Mouse (Mus musculus) B cell, adult 2 months (primary cell): ENCODE results near the gene Klhl21.

Experiments
- DNase-seq, 2 experiments: peaks; one replicate each; pipeline ENCODE4 v3.0.0; 2022

The Klhl21 gene

DNA sequence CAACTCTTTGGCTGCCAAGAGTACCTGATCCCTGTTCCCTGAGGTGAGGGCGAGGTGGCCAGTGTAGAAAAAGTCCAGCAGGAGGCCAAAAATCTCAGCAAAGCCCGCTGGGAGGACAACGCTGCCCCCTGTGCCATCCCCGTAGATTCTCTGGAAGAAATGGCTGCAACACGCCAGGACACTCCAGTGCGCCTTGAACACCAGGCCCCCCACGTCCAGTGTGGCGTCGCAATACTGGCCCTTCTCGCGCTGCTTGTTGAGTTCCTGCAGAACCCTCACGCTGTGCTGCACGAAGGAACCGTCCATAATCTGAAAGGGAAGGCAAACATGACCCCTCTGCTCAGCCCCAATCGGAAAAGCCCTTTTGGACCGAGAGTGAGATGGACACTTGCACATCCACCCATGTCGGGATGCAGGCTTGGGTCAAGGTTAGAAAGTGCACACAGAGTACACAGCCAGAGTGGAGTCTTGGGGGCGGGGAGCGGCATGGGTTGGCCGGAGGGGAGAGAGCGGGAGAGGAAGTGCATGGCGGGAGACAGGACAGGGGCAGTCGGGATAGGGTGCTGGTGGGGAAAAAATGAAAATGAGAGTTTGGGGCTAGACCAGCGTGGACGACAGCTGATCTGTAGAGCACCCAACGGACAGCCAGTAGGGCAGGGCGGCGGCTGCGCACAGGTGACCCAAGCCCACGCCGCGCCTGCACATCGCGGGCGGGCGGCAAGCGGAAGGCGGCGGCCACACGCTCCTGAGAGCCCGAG, 18.3 kb downstream of the Klhl21 start:
- no peak for DNase-seq

DNA sequence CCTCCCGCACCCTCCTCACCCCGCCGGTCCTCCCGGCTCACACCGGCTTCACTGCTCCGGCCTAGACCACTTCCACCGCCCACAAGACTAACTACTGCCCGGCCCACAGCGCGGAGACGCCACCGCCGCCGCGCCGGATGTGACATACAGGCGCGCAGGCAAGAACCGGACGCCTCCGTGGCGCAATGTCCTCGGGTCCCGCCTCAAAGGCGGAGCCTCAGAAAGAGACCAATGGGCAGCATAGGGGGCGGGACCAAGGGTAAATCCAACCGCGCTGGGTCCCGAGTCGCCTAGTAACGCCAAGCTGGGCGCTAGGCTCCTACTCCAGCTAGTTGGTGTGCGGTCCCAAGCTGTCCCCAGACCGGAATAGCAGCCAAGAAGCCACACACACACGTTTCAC, 18.9 kb downstream of the Klhl21 start, which contains the start of gene Zbtb48:
Gene Zbtb48, minus strand, starts transcription at position 148 of the 400 bp plus-strand sequence.
- DNase-seq: peak; percentile 94 to 95

DNA sequence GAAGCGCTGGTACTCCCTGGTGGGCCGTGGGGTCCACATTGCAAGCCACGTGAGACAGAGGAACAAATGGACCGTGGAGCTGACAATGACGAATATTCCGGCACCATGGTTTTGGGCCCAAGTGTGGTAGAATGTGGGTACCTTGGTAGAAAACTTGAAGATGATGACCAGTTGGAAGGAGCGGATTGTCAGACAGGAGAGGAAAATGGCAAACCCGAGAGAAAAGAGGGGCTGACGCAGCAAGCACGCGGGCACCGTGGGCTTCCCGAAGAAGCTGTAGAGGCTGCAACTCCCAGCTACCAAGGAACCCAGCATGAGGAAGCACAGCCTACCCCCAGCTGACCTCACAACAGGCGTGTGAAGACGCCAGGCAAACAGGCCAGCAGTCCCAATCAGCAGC, 19.9 kb downstream of the Klhl21 start:
- no peak for DNase-seq

DNA sequence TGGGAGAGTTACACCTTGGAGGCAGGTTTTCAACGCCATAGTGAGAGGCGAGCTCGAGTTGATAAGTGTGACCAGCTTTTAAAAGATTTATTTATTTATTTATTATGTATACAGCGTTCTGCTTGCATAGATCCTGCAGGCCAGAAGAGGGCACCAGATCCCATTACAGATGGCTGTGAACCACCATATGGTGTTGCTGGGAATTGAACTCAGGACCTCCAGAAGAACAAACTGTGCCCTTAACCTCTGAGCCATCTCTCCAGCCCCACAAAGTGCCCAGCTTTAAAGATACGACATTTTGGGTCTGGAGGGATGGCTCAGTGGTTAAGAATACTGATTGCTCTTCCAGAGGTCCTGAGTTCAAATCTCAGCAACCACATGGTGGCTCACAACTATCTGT, 20.5 kb downstream of the Klhl21 start:
- peak; percentile 55 to 60 for DNase-seq

DNA sequence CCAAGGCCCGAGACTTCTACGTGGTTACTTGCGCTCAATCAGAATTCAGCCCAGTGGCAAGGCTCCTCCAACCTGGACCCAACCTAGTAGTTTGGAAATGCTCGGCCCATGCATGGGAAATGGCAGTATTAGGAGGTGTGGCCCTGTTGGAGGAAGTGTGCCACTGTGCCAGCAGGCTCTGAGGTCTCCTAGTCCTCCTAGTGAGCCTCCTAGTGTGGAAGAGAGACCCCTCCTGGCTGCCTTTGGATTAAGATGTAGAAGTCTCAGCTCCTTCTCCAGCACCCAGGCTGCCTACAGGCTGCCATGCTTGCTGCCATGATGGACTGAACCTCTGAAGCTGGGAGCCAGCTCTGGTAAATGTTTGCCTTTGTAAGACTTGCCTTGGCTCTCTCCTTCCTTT, 21.4 kb downstream of the Klhl21 start:
- DNase-seq: no peak

DNA sequence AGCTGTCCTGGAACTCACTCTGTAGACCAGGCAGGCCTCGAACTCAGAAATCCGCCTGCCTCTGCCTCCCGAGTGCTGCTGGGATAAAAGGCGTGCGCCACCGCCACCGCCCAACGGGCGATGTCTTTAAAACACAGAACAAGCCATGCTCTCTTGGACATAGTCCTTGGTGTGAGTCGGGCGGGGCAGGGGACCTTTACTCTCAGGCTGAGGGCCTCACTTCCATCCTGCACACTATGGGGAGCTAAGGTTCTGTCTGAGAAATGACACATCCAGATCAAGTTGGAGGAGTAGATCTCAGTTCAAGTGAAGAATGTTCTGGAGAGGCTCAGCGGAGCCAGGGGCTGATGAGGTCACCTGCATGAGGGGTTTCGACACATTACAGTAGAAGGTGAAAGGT, 24.3 kb downstream of the Klhl21 start:
- DNase-seq: no peak

DNA sequence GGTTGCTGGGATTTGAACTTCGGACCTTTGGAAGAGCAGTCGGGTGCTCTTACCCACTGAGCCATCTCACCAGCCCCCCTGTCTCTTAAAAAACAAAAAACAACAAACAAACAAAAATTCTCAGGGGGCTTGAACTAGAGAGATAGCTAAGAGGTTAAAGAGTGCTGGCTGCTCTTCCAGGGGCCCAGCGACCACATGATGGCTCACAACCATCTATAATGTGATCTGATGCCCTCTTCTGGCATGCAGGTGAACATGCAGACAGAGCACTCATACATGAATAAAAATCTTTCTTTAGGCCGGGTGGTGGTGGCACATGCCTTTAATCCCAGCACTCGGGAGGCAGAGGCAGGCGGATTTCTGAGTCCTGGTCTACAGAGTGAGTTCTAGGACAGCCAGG, 27.9 kb downstream of the Klhl21 start:
- DNase-seq: peak in 1 of 2 experiments; percentile 15

DNA sequence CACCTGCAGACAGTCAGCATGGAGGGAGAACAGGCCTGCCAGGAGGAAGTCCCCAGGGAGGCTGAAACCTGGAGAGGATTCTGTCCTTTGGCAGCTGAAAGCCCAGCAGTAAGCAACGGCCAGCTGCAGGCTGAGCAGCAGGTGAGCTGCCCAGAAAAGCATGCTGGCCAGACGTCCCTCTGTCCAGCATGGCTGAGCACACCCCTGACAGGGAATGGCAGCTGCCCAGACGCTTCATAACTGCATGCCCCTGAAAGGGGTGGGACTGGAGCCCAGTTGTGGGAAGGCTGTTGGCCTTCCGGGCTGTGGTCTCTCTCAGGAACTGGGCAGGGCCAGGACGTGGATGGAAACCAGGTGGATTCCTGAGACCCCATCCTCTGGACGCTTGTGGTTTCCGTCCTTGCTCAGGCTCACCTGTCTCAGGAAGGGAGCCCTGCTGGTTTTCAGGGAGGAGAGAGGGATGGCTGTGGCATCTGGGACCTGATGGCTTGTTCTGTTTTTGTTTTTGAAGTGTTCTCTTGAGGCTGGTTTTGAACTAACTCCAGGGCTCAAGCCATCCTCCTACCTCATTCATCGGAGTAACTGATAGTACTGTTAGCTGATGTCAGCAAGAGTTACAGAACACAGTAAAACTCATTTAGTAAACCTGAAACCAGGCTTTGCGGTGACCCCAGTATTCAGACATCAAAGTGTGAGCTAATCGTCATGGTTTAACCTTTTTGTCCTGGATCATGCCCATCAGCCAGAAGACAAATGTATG, 29.8 kb downstream of the Klhl21 start, which contains the start of gene Tas1r1:
Gene Tas1r1, minus strand, starts transcription at position 344 of the 760 bp plus-strand sequence.
- no peak for DNase-seq

DNA sequence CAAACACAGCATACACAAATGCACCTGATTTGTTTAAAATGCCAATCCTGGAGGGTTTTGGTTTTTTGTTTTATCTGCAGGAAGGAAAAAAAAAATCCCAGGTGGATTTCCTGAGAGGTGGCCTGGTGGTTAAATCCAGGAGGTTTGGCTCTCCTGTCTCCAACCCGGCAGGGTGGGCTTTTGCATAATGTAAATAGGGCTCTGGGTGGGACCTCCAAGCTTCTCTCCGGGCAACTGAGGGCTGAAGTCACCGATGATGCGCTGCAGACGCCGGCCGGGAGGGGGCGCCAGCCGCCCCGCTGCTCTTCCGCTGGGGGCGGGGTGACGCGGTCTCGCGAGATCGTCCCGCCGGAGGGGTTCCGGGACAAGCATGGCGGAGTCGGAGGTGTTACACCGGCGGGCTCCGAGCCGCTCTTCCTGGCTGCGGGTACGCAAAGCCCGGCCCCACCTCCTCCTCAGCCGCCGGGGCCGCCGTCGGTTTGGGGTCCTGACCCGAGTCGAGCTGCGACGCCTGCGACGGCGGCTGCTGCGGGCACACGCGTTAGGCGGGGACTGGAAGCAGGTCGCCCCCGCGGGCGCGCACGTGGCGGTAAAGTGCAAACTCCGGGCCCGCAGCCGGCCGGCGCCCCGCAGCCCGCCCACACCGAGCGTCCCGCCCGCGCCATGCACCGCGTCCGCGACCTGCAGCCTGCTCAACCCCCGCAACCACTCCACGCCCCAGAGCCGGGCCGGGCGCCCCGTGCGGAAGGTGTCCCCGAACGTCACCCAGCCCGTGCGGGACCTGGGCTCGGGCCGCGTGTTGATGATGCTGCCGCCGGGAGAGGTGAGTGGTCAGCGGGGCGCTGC, 30.6 kb downstream of the Klhl21 start, which contains the start of gene Nol9:
Gene Nol9, plus strand, starts transcription at position 337 of the 846 bp plus-strand sequence.
- DNase-seq: peak; percentile 98 to 99

DNA sequence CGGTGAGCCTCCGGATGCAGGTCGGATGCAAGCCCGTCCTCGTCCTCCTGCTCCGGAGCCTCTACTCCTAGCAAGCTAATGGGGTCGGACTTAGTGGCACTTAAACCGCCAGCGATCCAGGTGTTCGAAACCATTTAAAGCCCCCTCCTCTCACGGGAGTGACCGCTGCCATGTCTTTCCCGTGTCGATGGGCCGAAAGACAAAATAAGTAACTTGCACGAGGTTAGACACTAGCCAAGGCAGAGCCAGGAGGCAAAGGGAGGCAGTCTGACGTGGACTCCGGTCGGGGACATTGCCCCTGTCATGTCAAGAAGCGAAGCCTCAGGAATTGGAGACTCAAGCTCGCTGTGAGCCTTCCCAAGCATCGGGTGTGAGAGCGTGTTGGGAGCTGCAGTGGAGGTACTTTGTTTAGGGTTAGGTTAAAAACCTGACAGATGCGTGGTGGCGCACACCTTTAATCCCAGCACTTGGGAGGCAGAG, 31.3 kb downstream of the Klhl21 start:
- DNase-seq: no peak

DNA sequence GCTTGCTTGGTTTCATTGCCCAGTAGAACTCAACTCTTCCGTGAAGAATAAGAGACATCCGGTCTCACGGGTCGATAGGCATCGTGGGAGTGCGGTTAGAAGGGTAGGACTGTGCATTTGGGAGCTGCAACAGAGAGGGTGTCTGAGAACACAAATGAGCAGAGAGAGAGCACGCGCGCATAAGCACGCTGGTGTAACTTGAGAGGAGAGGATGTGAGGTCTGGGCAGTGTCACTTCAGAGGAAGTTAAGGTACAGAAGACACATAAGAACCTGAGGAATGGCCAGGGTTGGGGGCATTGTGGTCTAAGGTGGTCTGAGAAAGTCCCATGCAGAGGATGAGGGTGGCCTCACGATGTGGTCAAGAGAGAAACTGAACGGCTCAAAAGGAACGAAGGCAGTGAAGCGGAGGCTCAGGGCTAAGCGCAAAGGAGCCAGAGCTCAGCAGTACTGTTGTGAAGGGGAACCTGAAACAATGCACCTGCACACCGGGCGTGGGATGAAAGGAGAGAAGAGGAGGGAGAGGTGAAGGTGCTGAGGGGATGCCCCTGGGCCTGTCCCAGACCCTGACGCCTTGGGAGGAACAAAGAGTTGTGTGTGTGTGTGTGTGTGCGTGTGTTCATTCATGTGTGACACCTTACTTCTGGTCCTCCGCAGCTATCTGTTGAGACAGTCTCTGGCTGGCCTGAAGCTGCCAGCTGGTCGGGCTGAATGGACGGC, 33.5 kb downstream of the Klhl21 start:
- peak; percentile 35 to 37 for DNase-seq

DNA sequence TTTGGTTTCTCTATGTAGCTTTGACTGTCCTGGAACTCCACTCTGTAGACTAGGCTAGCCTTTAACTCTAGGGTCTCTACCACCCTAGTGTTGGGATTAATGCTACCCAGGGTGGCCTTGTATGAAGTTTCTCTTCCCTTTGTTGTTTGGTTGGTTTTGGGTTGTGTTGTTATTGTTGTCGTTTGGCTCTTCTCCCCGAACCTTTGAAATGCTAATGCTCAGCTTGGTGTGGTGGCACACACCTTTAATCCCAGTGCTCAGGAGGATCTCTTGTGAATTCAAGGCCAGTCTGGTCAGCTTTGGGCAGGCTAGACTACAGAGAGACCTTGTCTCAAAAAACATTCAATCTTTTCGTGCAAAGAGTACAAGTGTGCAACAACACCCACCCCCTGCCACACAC, 34.6 kb downstream of the Klhl21 start:
- DNase-seq: no peak

DNA sequence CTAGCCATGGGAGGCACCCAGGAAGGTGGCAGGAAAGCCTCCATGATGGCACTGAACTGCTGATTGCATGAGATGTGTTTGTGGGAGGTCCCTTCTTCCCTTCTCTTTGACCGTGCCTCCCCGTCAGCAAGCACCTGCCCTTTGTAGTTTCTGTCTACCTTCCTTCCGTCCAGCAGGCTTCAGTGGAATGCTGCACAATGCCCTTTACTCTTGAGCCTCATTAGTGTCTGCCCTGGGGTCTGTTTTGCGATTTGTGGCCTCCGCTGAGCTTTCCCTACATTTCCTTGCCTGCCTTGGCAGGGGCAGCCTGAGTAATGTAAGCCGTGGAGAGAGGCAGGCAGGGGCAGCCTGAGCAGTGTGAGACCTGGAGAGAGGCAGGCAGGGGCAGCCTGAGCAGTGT, 36.0 kb downstream of the Klhl21 start:
- DNase-seq: no peak

DNA sequence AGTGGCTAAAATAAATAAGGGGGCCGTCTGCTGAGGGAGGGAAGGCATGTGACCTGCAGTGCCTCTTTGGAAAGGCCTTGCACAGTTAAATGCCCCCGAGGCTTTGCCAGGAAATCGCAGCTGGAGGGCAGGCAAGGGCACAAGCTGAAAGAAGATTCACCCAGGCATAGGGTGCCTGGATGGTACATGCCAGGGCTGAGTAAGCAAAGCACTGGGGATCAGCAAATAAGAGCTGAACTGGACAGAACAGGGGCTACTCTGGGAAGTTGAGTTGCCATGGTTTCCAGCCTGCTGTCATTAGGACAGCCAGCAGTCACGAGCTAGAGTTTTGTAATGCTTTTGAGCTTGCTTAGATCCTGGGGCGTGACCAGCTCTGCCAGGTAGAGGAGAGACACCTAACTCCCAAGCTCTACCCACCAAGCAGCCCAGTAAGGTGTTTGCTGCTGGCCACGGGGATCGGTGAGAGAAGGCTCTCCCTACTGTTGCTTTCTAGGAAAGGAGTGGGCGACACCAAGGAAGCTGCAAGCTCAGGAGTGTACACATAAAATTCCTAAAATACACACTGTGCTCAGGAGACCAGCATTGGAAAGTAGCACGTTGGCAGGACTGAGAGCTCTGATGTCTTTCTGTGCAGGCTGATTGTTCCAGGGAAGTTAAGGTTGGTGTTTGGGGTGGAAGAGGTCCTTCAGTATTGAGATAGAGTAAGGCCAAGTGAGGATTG, 53.9 kb downstream of the Klhl21 start:
- DNase-seq: no peak

DNA sequence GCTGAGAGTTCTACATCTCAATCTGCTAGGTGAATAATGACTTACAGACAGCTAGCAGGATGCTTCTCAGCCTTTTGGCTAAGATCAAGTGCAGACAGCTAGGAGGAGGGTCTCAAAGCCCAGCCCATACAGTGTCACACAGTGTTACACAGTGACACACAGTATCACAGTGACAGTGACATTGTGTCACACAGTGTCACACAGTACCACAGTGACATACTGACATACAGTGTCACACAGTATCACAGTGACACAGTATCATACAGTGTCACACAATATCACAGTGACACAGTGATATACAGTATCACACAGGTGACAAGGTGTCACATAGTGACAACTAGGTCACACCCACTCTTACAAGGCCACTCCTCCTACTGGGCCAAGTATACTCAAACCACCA, 58.7 kb downstream of the Klhl21 start:
- no peak for DNase-seq
